Mouse (Mus musculus) MEL (cell line): ENCODE data around the gene Rrp7a.

Experiments used
- CTCF ChIP-seq, 3 experiments: IDR thresholded peaks in 2 of 3; conservative IDR thresholded peaks in 1 of 3; 2 replicates each; pipeline ENCODE4 v1.5.1; 2011 to 2012; ENCODE audit warnings: low read length in 3 of 3, low read depth in 2 of 3, mild to moderate bottlenecking in 2 of 3, improper control_type of control experiment in 1 of 3, inconsistent platforms in 1 of 3, mixed read lengths in 1 of 3, moderate library complexity in 1 of 3; ENCODE audit not compliant: control insufficient read depth in 1 of 3, insufficient read depth in 1 of 3, poor library complexity in 1 of 3, severe bottlenecking in 1 of 3
- E2F4 ChIP-seq: IDR thresholded peaks from 2 replicates; pipeline ENCODE4 v1.6.1; 2011; ENCODE audit warnings: low read depth, low read length, improper control_type of control experiment, borderline replicate concordance
- MAFK ChIP-seq: IDR thresholded peaks from 2 replicates; pipeline ENCODE4 v1.6.1; 2011; ENCODE audit warnings: low read depth, mild to moderate bottlenecking, low read length, improper control_type of control experiment, borderline replicate concordance
- MAZ ChIP-seq: IDR thresholded peaks from 2 replicates; pipeline ENCODE4 v1.6.1; 2012; ENCODE audit warnings: low read depth, mild to moderate bottlenecking, inconsistent platforms, low read length, improper control_type of control experiment
- MEF2A ChIP-seq: IDR thresholded peaks from 2 replicates; pipeline ENCODE4 v1.6.1; 2014; ENCODE audit warnings: low read depth, mild to moderate bottlenecking, inconsistent platforms, low read length, improper control_type of control experiment; ENCODE audit not compliant: poor library complexity, insufficient replicate concordance, severe bottlenecking; ENCODE audit errors: extremely low read depth
- MYB ChIP-seq: IDR thresholded peaks from 2 replicates; pipeline ENCODE4 v1.6.1; 2011; ENCODE audit warnings: mild to moderate bottlenecking, low read depth, low read length, improper control_type of control experiment
- POLR2A ChIP-seq, 2 experiments: IDR thresholded peaks; 2 replicates each; pipeline ENCODE4 v1.6.1; 2011 to 2012; ENCODE audit warnings: low read length in 2 of 2, mild to moderate bottlenecking in 2 of 2, control low read depth in 1 of 2, improper control_type of control experiment in 1 of 2, low read depth in 1 of 2, moderate library complexity in 1 of 2; ENCODE audit not compliant: control insufficient read depth in 1 of 2, insufficient read depth in 1 of 2, poor library complexity in 1 of 2
- UBTF ChIP-seq: IDR thresholded peaks from 2 replicates; pipeline ENCODE4 v1.6.1; 2012; ENCODE audit warnings: low read depth, mild to moderate bottlenecking, inconsistent platforms, low read length, improper control_type of control experiment, moderate library complexity, borderline replicate concordance; ENCODE audit not compliant: insufficient read depth
- USF1 ChIP-seq: IDR thresholded peaks from 2 replicates; pipeline ENCODE4 v1.6.1; 2014; ENCODE audit warnings: low read depth, mild to moderate bottlenecking, inconsistent platforms, low read length, improper control_type of control experiment, moderate library complexity
- ZMIZ1 ChIP-seq: IDR thresholded peaks from 2 replicates; pipeline ENCODE4 v1.6.1; 2012; ENCODE audit warnings: low read depth, mild to moderate bottlenecking, inconsistent platforms, low read length, improper control_type of control experiment, moderate library complexity
- ZNF384 ChIP-seq: IDR thresholded peaks from 2 replicates; pipeline ENCODE4 v1.6.1; 2012; ENCODE audit warnings: low read depth, mild to moderate bottlenecking, inconsistent platforms, low read length, improper control_type of control experiment

DNA sequence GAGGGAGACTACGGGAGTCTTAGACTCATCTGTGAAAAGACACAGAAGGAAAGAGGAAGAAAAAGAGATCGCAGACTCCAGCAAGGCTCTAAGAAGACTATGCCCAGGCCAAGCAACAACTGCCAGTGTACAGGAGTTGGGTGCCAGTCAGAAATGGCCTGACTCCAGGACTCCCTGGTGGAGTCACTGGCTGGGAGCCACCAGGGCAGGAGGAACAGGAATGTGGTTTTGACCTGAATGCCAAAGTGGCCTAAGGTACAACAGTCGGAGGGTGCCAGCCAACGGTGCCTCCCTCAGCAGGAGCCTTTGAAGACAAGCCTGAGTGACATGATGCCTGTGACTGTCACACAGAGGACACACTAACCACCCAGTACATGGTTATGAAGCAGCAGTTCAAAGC, 48.4 kb downstream of the Rrp7a start:
- TF ChIP-seq E2F4: no peak
- no peak for TF ChIP-seq MAFK
- no peak for TF ChIP-seq USF1
- TF ChIP-seq MAZ: no peak
- no peak for TF ChIP-seq POLR2A (IDR thresholded peaks at IDR 0.05; ENCODE audit: control insufficient read depth in 1 of 2, insufficient read depth in 1 of 2, low read depth in 1 of 2, low read length in 2 of 2, poor library complexity in 1 of 2)
- no peak for TF ChIP-seq UBTF
- TF ChIP-seq CTCF (IDR thresholded peaks at IDR 0.05 in 2 of 3, conservative IDR thresholded peaks at IDR 0.05 in 1 of 3; ENCODE audit: control insufficient read depth in 1 of 3, insufficient read depth in 1 of 3, low read depth in 2 of 3, low read length in 3 of 3, poor library complexity in 1 of 3, severe bottlenecking in 1 of 3): no peak
- no peak for TF ChIP-seq ZMIZ1
- no peak for TF ChIP-seq MYB
- no peak for TF ChIP-seq MEF2A
- TF ChIP-seq ZNF384: no peak
